Mouse (Mus musculus): Measurements from ENCODE around the gene Sorcs3. TPM values are rescaled to one million over a fixed set of nuclear protein-coding genes. Genes with fewer than 3 reads are reported as not detected.

Gene Sorcs3
- total RNA-seq, 2 experiments from 2014 or later: 34.1 to 34.3 TPM

- no peak for DNase-seq (ENCODE audit: low spot score in 2 of 2)
Observed at GRCm38 (mm10) chr19:48283217-48283616, 77.4 kb downstream of the Sorcs3 start.

- peak; percentile 33 to 58 for DNase-seq (ENCODE audit: low spot score in 2 of 2)
Observed at GRCm38 (mm10) chr19:48285602-48286225, 79.9 kb downstream of the Sorcs3 start.

- no peak for DNase-seq (ENCODE audit: low spot score in 2 of 2)
Observed at GRCm38 (mm10) chr19:48294251-48294650, 88.4 kb downstream of the Sorcs3 start.

- DNase-seq (ENCODE audit: low spot score in 2 of 2): no peak
Observed at GRCm38 (mm10) chr19:48298384-48298783, 92.6 kb downstream of the Sorcs3 start.

DNA sequence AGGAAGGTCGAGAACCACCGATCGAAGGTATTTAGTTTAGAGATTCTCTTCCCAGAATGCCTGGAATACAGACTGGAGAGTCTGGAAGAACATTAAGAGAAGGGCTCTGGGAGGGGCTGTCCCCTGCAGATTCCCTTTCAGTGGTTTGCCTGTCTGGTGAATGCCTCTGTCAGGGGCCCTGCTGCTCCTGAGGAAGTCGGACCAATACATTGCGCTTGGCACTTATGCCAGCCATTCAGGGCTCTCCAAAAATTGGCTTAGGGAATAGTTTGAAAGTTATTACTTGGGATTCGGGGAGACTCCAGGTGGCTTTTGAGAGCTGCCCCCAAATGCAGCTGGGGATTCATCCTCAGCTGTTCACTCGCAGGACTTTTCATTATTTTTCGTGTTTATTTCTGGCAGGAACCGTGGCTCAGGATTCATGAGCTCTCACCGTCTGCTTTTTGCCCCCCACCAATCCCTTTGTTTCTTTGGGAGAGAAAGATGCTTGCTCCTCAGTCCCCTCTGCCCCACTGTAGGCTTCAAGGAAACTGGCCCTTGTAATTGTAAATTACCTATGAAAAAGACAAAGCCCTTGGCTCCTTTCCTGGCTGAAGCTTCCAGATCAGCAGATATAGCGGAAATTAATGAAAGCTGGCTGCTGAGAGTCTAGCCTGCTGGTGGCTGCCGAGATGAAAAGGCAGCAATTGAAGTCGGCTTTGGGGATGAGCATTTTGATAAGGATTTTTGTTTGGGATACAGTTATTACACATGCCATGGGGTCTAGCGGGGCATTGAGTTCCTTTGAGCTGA, 94.8 kb downstream of the Sorcs3 start:
- DNase-seq (ENCODE audit: low spot score in 2 of 2): no peak

GRCm38 (mm10) chr19:48301300-48301699, 95.5 kb downstream of the Sorcs3 start:
- DNase-seq (ENCODE audit: low spot score in 2 of 2): no peak

DNA sequence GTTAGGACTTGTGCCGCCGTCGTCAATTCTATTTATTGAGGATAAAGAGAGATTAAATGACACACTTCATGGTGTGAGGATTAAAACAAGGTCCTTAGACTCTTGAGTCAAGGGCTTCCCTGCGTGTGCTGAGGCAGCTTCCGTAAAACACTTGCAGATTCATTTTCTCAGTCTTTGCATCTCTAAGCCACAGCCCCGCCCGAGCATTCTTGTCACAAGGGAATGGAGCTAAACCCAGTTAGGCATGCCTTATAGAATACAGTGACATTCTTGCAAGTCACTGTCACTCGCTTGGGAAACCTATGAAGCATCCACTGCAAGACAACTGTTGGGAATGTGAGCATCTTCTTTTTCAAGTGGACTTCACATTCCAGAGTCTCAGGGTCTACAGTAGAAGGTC, 102.5 kb downstream of the Sorcs3 start:
- DNase-seq (ENCODE audit: low spot score in 2 of 2): no peak

DNA sequence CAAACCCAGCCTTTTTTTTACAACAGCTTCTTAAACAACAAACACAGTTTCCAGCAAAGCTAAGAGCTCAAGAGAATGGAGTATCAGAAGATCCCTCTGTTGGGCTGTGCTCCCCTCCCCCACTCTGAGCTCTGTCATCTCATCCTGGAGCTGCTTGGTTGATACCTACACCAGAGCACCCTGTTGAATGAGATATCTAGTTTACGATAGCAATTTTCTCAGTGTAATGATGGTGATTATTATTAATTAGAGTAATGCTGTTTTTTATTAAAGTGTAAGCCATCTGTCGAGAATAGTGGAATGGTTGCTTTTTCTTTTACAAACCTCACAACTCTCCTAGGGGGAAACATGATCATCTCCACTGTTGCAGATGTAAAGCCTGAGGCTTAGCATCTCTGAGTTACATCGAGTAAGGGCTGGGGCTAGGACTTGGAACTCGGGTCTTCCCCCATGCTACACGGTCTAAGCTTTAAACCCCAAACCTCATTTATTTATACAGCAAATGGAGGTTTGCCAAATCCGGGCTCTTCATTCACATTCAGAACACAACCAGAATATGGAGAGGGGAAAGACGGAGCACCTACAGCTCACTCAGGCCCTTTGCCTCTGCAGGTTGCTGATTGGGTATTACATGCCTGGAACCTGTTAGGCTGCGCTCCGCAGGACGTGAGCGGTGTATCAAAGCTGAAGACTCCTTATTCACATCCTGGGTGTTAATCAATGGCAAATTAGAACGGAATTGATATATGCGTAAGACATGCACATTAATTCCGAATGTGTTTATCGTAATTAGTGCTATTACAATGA, 103.9 kb downstream of the Sorcs3 start:
- DNase-seq (ENCODE audit: low spot score in 2 of 2): no peak

DNA sequence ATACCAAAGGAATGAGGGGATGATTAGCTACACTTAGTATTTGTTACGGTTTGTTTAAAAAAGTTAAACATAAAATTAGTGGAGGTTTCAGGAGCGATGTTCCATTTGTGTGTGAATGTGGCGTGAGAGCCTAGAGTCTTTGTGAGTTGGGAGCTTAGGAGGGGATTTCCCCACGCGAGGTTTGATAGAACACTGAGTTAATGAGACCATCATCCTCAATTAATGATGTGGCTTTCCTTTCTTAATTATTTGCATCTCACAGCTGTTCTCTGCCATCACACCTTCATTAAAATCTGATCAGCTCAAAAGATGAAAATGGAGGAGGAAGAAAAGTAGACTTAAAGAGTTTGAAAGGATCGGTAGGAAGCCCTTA, 104.5 kb downstream of the Sorcs3 start:
- no peak for DNase-seq (ENCODE audit: low spot score in 2 of 2)

- DNase-seq (ENCODE audit: low spot score in 2 of 2): no peak
Observed at GRCm38 (mm10) chr19:48313776-48314175, 108.0 kb downstream of the Sorcs3 start.

- DNase-seq (ENCODE audit: low spot score in 2 of 2): no peak
Observed at GRCm38 (mm10) chr19:48327115-48327514, 121.3 kb downstream of the Sorcs3 start.

- no peak for DNase-seq (ENCODE audit: low spot score in 2 of 2)
Observed at GRCm38 (mm10) chr19:48328171-48328570, 122.3 kb downstream of the Sorcs3 start.

- no peak for DNase-seq (ENCODE audit: low spot score in 2 of 2)
Observed at GRCm38 (mm10) chr19:48331640-48332039, 125.8 kb downstream of the Sorcs3 start.

DNA sequence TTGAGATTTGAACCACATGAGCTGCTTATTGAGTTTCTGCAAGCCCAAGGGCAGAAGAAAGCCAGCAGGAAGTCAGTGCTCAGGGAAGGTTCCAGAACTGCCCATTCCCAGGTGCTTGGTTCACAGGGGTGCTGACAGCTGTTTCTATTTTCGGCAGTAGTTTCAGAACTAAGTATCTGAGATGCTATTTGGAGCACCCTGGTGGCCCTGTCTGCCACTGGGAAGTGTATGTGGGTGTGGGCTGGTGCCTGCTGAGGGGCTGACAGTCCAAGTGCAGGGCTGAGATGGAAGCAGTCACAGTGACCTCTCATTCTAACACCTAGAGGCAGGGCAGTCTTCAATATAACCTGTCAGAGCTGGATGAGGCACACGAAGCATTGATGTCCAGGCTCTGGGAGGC, 127.3 kb downstream of the Sorcs3 start:
- DNase-seq (ENCODE audit: low spot score in 2 of 2): no peak

- no peak for DNase-seq (ENCODE audit: low spot score in 2 of 2)
Observed at GRCm38 (mm10) chr19:48337461-48337860, 131.6 kb downstream of the Sorcs3 start.

- no peak for DNase-seq (ENCODE audit: low spot score in 2 of 2)
Observed at GRCm38 (mm10) chr19:48338098-48338497, 132.3 kb downstream of the Sorcs3 start.

DNA sequence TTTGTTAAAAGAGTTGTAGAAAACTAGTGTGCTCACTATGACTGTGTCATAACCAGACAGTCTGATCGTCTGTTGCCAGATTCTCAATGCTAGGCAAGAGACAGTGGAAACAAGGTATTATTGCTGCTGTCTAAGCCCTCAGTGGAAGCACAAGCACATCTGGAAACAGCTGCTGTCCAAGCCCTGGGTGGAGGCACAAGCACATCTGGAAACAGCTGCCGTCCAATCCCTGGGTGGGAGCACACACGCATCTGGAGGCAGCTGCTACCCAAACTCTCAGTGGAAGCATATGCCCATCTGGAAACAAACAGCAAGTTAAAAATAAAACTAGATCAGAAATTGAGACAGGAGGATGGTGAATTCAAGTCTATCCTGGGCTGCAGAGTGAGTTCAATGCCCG, 136.9 kb downstream of the Sorcs3 start:
- no peak for DNase-seq (ENCODE audit: low spot score in 2 of 2)

- no peak for DNase-seq (ENCODE audit: low spot score in 2 of 2)
Observed at GRCm38 (mm10) chr19:48343442-48343841, 137.6 kb downstream of the Sorcs3 start.

DNA sequence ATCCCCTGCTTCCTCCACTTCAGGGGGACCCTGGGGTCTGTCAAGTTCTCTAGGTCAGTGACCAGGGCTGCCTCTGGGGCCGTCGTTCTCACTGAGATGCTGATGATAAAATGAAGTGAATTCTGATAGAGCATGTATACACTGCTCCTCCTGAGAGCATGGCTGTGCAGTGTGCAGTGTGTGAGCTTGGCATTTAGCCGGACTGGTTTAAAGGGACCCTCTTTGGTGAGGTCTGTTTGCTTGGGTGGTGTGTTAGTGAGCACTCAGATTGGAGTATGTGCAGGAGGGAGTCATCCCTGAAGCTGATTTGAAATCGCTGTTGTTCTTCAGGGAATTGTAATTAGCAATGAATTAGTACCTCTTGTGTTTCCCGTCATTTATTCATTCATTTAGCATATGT, 141.3 kb downstream of the Sorcs3 start:
- no peak for DNase-seq (ENCODE audit: low spot score in 2 of 2)

GRCm38 (mm10) chr19:48356806-48357205, 151.0 kb downstream of the Sorcs3 start:
- no peak for DNase-seq (ENCODE audit: low spot score in 2 of 2)

DNA sequence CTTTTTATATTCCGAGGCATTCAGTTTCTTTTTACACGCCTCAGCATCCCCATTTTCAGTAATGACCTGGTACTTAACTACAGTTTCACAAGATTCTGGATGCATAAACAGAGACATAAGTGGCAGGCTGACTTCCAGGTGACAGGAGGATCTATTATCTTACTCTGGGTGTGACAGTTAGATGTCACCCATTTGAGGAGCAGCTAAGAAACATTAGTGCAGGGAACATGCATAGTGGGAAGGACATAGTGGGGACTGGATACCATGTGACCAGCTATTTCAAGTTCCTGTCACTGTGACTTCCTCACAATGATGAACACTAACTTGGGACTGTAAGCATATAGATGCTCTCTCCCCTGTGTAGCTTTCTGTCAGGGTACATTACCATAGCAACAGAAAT, 156.3 kb downstream of the Sorcs3 start:
- no peak for DNase-seq (ENCODE audit: low spot score in 2 of 2)

DNA sequence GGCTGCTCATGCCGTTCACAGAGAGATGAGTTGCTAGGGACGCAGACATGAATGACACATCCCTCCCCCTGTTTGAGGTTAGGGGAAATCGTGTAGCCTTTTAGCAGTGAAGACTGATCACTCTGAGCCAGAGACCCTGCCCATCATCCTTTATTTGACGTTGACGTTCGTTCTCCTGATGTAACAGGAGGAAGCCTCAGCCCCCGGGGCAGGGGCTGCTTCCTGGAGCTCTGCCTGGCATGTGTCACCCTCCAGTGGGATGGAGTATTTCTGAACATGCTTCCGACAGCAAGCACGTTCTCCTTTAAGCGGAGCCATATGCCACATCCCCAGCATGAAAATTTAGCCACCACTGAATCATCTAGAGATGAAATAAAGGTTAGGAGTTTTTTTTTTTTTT, 162.2 kb downstream of the Sorcs3 start:
- DNase-seq (ENCODE audit: low spot score in 2 of 2): peak; percentile 37 to 59

All from layer of hippocampus, adult 18-20 months (tissue).